Mouse (Mus musculus) neural tube, embryonic 10.5 days (tissue): Measurements from ENCODE around the gene Atp6v0a4.

Experiments
- DNase-seq: peaks from one replicate; pipeline ENCODE4 v3.0.0-alpha.2; 2017; ENCODE audit warnings: low spot score; ENCODE audit errors: extremely low spot score

The Atp6v0a4 gene

GRCm38 (mm10) chr6:38125462-38125861 is 1.1 kb upstream of the Atp6v0a4 start:
- no peak for DNase-seq

DNA sequence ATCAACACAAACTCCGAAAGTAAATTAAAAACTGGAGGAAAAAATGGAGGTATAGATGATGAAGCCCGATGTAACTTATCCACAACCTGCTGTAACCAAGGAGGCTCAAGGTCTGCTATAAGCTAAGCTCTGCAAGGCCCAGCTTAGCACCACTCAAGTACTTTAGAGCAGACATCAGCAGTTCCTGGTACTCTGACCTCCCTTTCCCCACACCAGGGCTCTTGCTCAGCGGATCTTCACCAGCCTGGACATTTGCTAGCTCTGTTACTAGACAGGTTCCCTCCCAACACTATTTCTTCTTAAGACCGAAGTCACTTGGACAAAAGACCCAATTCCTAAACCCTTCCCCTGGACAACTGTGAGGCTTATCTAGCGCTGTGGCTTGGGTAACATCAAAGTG is 496 bp upstream of the Atp6v0a4 start:
- DNase-seq: no peak

DNA sequence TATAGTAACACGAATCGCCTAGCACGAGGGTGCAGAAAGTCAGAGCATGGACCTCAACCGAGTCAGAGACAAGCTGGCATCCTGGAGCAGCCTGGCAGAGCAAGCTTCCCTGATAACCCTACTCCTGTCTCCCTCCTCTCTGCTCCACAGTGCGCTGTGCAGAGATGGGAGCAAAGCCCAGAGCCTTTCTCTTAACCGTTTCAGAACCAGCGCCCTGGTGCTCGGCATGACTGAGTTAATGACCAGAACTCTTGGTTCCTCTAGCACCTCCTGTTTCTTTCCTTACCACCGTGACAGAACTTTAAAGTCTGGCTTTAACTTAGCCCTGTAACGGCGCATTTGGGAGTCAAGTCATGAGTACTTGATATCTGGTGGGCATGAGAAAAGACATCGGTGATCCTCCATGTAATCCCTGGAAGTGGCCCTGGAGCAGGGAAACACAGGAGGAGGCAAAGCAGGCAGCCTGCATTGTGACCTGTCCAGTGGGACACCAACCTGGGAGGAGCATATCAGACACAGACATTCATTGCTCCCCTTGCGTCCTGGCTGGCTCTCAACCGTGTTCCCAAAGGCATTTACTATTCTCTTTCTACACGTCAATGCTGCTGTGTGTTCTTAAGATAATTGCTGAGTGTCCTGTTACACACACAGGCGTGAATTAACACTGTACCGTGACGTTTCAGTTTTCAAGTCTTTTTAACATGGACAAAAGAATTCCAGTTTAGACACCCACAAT is 747 bp downstream of the Atp6v0a4 start:
- DNase-seq: no peak

GRCm38 (mm10) chr6:38122791-38123190 is 1.6 kb downstream of the Atp6v0a4 start:
- DNase-seq: no peak

- no peak for DNase-seq
Observed at GRCm38 (mm10) chr6:38121843-38122242, 2.5 kb downstream of the Atp6v0a4 start.

DNA sequence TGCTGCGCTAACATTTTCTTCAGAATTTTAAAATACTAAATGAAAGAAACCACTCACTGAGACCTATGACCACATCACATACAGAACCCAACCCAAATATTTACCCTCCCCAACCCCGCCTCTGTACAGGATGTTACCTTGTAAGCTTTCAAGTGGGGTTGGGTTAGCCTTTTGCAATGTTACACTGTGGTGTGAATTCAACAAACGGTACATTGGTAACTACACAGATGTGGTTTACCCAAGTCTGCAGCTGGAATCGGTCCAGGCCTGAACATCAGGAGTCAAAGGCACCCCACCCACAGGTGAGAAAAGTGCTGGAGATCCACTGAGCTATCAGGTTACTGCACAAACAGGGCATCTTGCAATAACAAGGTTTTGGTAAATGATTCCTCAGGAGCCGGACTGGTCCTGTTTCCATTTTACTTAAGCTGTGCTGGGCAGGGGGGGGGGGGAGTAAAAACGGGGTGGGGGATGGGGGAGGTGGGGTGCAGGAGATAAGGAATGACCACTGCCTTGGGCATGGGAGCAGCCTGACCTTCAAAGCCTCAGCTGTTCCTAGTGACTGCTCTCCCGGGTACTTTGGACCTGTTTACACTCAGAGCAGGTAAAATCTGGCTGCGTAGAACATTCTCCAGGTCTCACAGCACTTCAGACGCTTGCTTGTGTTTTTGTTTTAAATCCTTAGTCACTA is 3.6 kb downstream of the Atp6v0a4 start:
- DNase-seq: no peak

GRCm38 (mm10) chr6:38118341-38118740 is 6.0 kb downstream of the Atp6v0a4 start:
- no peak for DNase-seq

DNA sequence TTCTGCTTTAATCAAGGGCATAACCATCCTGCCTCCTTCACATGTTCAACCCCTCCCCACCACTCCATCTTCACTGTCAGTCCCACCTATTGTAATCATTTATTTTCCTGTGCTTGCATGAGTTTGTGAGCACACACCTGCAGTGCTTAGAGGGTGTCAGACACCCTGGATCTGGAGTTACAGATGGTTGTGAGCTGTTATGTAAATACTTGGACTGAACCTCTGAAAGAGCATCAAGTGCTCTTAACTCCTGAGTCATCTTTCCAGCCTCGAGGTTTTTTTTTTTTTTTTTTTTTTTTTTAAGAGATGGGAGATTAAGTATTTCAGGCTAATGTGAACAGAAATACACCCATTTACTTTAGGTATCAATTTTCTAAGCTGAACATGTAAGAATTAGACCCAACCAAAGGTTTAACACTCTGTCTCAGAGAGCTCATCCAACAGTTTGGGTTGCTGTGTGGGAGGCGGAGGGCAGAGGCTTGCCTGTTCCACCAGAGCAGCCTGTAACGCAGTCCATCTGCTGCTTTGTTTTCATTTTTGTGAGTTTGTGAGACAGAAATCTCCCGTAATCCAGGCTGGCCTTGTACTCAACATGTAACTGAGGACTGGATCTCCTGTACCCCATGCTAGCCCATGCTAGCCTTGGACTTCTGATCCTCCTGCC is 8.1 kb downstream of the Atp6v0a4 start:
- no peak for DNase-seq

GRCm38 (mm10) chr6:38110859-38111258 is 13.5 kb downstream of the Atp6v0a4 start:
- DNase-seq: no peak

DNA sequence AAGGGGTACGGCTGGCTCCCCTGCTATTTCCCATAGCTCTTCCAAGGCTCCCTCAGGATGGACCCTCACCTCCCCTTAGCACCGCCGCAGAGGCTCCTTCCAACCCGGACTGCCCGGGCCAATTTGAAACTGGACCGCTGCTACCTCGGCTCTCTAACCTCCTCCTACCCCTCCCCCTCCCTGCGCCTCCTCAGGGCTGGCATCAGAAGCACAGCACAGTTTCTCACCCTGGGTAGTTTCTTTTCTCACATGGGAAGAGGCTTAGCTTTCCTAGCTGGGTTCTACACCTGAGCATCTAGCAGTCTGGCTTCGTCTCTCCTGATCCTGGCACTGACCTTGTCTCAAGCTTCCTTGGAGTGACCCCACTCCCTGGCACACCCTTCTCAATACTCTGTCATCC is 14.5 kb downstream of the Atp6v0a4 start:
- no peak for DNase-seq

DNA sequence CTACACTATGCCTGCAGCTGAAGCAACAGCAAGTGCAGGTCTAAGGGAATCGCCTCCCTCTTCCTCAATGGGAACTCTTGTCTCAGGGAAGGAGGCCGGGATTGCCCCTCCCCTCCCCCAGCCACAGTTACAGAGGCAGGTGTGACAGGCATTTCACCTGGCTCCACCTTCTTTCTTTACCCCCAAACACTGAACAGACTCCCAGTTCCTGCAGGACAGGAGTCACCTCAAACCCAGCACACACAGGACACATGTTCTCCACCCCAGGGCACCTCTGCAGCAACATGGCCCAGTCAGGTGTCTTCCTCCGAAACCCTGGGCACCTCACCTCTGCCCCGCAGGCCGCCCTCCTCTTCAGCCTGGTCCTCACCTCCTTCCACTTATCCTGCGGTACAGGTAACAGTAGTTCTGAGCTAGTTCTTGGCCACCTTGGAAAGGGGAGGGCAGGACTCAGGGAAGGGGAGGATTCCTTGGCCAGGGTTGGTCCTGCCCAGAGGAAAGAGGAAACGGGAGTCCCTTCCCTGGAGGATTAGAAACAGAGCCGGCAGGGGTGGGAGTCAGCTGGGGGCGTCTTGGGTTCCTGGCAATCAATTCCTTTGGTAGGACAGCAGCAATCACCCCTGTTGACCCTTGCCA is 15.1 kb downstream of the Atp6v0a4 start, which contains the start of gene Tmem213:
Gene Tmem213 (plus strand): TSS at position 96 of the 636 bp plus-strand sequence.
- no peak for DNase-seq

DNA sequence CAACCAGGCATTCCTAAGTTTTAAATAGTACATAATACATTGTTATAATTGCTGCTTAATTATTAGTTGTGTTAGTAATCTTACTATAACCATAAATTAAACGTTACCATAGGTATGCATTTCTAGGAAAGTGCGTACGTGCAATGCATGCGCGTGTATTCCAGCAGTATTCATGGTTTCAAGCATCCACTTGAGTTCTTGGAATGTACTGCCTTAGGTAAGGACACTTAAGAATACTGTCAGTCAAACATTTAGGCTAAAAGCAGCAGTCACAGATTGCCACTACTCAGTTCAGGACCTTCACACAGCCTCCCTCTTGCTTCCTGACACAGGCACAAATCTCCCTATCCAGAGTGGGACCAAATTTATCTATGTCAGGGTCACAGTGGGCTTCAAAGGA is 15.9 kb downstream of the Atp6v0a4 start:
- DNase-seq: no peak

DNA sequence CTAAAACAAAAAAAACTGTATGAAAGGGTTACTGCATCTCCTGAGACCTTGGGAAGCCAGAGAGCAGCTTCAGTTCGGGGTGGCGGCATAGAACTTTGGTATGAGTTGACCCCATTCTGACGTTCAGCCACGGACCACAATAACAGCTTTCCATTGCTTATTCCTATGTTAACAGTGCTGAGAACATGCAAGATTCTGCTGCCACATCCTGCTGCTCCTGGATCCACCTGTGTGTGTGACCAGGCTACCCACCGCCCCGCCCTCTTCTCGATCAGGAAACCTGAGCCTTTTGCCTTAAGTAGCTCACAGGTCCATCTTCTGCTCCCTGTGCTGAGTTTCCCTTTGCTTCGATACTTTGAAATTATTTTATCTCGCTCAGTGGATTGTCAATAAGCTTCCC is 18.5 kb downstream of the Atp6v0a4 start:
- DNase-seq: no peak

DNA sequence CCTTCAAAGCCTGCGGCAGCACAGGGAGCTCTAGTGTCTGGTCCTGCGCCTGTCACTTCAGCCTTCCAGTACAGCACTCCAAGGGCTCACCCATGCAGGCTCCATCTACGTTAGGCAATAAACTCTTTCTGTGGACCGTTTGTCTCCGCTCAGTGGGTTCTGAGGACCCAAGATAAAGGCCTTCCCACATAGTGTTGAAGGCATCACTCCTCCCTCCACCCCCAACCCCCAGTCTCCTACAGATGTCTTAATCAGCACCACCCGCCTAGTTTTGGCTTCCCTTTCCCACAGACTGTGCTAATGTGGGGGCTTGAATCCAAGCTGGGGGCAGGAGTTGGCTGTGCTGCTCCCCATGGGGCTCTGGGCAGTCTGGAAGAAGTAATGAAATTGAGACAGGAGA is 20.6 kb downstream of the Atp6v0a4 start:
- no peak for DNase-seq

GRCm38 (mm10) chr6:38102216-38102795 is 22.1 kb downstream of the Atp6v0a4 start:
- no peak for DNase-seq

DNA sequence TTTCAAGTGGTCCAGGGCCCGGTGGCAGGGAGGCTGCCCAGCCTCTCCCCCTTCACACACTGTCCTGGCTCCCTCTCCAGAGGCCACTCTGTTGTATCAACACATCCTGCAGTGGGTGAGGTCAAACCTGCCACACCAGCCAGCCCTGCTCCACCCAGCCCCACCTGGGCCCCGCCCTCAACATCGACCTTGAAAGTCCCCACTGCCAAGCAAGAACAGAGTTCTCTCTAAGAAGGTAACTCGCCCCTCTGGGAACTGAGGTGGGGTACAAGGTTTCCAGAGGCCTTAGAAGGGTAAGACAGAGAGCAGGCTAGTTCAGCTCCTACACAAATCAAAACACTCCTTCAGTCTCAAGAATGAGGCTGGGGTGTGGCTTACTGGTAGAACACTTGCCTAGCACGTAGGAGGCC is 27.4 kb downstream of the Atp6v0a4 start:
- no peak for DNase-seq

DNA sequence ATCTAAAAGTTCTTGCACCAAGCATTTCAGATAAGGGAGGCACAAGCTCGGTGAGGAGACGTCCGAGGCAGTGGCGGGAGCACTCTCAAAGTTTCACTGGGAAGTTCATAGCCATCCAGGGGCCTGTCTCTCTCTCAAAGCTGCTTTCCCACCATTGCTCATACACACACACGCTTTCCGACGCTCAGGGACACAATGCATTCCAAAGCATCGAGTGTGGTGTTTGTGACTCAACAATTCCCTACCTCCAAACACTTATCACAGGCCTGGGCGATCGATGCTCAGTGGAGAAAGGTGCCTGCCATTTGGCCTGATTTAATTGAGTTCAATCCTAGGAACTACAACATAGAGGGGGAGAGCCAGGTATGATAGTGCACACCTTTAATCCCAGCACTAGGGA is 29.7 kb downstream of the Atp6v0a4 start:
- no peak for DNase-seq

DNA sequence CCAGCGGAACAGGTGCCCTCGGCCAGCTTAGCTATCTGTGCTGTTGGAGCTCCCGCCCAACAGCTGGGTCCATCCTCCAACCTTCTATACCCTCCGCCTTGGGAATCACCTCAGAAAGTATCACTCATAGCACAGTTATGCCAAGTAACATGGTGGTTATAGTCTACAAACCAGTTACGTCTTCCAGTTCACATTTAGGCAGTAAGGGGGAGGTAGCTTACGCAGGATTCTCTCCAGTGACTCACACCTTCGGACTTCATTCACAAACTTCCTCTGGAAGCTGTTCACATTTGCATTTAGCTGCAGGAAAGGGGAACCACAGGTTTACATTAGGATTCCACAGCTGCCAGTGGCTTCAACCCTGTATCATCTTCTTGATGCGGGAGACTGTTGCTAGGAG is 31.8 kb downstream of the Atp6v0a4 start:
- DNase-seq: no peak

DNA sequence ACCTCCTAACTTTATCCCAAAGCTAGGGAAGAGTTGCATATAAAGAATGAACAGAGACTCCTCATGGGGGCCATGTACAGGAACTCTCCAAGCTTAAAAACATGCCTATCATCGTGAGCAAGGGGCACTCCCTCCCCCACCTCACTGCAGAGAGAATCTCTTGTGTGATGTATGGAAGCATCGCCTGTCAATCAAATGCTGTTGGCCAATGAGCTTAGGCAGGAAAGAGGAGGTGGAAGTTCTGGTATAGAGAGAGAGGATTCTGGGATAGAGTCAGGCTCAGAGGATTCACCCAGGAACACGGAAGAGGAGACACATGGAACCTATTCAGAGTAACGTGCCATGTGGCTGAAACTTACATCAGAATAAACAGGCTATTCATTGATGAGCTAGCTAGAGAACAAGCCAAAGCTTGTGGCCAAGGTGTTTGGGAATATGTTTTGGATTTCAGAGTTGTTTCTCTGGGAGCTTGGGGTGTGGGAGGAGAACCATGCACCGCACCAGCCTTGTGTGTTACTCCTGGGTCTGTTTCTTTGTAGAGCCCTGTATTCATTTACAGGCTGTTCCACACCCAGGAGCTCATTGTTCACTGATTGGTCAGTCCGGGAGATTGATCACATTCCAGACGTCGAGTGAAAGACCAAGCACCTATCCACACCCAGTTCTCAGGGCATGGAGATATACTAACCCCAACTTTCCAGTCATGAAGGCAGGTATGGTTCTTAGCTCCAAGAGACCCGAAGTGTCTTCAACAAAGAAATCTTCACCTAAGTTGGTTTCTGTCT is 37.0 kb downstream of the Atp6v0a4 start:
- no peak for DNase-seq

DNA sequence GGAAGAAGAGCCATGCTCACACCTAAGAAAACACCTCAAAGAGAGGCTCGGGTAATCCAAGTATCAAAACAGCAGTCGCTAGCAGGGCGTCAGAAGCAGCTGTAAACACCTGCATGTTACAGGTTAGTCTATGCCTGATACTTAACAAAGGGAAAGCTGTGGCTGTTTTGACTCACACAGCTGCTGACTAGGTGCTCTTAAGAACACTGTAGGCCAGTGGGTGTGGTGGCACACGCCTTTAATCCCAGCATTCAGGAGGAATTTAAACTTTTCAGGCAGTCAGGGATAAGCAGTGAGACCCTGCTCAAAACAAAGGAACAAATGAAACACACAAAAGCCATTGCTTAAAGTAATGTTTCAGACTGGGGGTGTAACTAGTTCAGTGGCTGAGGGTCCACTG is 41.2 kb downstream of the Atp6v0a4 start:
- no peak for DNase-seq
